Mouse (Mus musculus): Measurements from ENCODE around the gene Itga2b. TPM values are rescaled to one million over a fixed set of nuclear protein-coding genes. Genes with fewer than 3 reads are reported as not detected.

Itga2b gene
- 1.9 and 2.5 TPM in 2 replicates for polyA plus RNA-seq (2015; fragmentation: Nextera tagmentation; extraction: Ambion mirVana)

DNA sequence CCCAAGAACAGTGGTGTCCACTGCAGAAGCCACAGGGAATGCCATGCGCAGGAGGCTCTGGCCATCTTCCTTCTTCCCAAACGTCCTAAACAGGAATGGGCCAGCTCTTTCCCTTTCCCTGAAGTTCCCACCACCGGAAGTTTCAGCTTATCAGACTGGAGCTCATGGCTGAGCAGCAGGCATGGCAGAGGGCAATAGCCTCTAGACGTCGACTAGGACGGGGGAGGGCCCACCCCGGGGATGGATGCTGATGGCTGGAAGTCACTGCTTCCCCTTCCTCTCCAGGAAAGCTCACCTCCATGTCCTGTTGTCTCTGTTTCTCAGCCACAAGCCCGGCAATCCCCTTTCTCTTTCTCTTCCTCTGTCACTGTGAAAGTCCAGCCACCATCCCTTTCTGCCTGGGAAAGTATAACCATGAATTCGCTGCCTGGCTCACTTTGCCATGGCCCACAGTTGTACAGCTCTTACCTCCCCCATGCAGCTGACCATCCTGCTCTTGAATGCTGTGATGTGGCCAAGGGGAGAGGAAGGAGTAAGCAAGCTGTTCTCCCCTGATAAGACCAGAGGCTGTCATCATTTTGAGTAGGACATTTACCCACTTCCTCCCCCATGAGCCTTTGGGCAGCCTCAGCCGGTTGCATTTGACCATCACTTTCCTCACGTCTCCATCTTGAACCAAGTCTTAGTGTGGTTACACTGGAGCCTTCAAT, at the start of gene Itga2b:
Gene Itga2b, minus strand, starts transcription at position 475 of the 710 bp plus-strand sequence.
- DNase-seq (ENCODE audit: low spot score), result no peak

- no peak for DNase-seq (ENCODE audit: low spot score)
These were observed 45.0 kb upstream of the Itga2b start for GRCm38 (mm10) chr11:102514793-102515424.

GRCm38 (mm10) chr11:102510226-102510625, 40.3 kb upstream of the Itga2b start:
- no peak for DNase-seq (ENCODE audit: low spot score)

DNA sequence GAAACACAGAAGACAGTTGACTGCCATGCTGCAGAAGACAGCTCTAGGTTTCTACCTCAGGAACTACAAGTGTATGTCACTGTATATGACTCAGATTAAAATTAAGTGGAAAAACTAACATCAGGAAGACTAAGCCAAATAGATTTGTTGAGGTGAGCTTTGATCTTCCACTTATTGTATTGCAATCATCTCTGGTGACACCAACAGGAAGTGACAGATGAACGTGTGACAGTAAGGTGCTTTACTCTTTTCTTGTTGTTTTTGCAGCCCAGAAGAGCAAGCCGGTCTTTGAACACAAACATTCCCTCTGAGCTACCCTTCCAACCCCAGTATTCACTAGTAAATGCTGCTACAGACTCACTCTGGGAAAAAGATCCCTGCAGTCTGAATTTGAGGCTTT, 26.8 kb upstream of the Itga2b start:
- no peak for DNase-seq (ENCODE audit: low spot score)

DNA sequence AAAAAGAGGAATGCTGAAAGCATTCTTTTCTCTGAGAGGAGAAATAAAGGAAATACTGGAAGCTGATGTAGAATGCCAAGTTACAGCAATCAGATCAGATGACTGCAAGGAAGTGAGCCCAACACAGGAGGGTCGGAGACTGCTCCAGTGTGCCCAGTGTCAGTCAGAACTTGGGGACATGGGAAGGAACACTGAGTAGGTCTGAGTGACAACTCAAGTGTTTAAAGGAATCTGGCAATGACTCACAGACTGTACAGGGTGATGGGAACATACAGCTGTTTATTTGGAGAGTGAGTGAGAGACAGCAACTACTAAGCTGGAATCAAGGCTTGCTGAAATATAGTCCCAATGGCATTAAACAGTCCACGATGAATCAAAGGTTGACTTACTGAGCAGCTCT, 26.3 kb upstream of the Itga2b start:
- no peak for DNase-seq (ENCODE audit: low spot score)

GRCm38 (mm10) chr11:102495742-102496141, 25.8 kb upstream of the Itga2b start:
- DNase-seq (ENCODE audit: low spot score), result no peak

GRCm38 (mm10) chr11:102495114-102495513, 25.2 kb upstream of the Itga2b start:
- DNase-seq (ENCODE audit: low spot score), result no peak

- DNase-seq (ENCODE audit: low spot score), result no peak
These were observed 24.2 kb upstream of the Itga2b start for GRCm38 (mm10) chr11:102494063-102494650.

- no peak for DNase-seq (ENCODE audit: low spot score)
These were observed 23.3 kb upstream of the Itga2b start for GRCm38 (mm10) chr11:102493241-102493640.

DNA sequence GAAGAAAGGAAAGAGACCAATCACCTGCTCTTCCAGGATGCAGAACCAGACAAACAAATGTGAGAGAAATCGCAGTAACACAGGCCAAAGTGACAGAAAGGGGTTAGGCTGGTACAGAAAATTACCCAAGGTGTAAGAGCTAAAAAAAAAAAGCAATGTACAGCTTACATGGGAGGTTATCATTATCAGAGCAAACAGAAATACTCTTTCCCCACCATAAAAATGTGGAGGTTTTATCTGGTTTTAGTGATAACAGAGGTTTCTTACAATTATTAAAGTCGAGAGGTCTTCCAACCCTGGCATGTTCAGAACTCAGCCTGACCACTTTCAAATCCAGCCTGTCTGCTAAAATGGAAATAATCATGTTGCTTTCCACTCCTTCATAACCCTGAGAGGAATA, 18.0 kb upstream of the Itga2b start:
- DNase-seq (ENCODE audit: low spot score), result no peak

- peak; percentile 62 for DNase-seq (ENCODE audit: low spot score)
These were observed 16.9 kb upstream of the Itga2b start for GRCm38 (mm10) chr11:102486733-102487386.

- DNase-seq (ENCODE audit: low spot score), result no peak
These were observed 11.9 kb upstream of the Itga2b start for GRCm38 (mm10) chr11:102481779-102482178.

DNA sequence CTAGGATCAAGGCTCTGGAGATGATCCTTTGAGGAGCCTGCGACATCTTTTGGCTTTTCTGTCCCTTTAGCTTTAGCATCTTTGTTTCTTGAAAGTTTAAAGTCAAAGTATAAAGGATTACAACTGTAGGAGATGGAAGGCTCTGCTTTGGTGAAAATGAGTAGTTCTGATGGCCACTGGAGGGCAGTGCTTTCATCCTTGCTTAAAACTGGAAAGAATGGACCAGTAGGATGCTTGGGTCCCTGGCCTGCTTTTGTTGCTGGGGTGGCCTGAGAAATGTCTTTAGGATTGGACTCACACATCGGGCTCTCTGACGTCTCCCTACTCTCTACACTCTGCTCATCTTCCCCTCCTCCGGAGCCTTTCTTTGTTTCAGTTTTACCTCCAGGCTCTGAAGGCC, 11.0 kb upstream of the Itga2b start:
- no peak for DNase-seq (ENCODE audit: low spot score)

GRCm38 (mm10) chr11:102480111-102480510, 10.2 kb upstream of the Itga2b start:
- no peak for DNase-seq (ENCODE audit: low spot score)

DNA sequence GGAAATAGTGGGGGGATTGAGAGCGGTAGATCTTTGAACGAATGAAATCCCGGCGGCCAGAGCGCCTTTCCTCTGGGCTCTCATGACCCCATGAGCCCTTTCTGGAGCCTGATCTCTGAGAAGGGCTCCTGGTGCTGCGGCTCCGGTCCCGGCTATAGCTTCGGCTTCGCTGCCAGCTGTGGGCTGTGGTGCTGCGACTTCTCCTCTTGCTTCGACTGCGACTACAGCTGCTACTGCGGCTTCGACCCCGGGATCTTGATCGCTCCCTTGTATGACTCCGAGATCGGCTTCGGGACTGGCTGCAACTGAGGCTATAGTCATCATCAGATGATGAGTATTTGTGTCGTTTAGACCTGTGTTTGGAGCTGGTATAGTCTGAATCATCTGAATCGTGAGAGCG, 9.7 kb upstream of the Itga2b start:
- no peak for DNase-seq (ENCODE audit: low spot score)

DNA sequence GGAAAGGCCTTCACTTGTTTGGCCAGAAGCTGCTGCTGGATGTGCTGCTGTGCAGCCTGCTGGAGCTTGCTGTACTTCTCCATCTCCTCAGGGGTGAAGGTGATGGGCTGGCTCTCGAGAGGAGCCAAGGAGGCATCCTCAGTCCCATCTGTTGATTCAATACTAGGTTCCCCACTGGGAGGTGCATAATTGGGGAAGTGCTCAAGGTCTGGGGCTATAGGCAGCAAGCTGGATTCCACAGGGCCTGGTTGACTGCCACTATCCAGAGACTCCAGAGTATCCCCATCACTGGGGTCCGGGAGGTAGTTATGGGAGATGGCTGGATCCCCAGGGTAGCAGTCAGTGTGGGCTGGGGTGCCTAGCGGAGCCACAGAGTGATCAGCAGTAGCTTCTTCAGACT, 8.7 kb upstream of the Itga2b start:
- no peak for DNase-seq (ENCODE audit: low spot score)

GRCm38 (mm10) chr11:102475027-102475426, 5.1 kb upstream of the Itga2b start:
- DNase-seq (ENCODE audit: low spot score), result no peak

- peak; percentile 92 for DNase-seq (ENCODE audit: low spot score)
These were observed 2.8 kb downstream of the Itga2b start for GRCm38 (mm10) chr11:102467041-102467631.

DNA sequence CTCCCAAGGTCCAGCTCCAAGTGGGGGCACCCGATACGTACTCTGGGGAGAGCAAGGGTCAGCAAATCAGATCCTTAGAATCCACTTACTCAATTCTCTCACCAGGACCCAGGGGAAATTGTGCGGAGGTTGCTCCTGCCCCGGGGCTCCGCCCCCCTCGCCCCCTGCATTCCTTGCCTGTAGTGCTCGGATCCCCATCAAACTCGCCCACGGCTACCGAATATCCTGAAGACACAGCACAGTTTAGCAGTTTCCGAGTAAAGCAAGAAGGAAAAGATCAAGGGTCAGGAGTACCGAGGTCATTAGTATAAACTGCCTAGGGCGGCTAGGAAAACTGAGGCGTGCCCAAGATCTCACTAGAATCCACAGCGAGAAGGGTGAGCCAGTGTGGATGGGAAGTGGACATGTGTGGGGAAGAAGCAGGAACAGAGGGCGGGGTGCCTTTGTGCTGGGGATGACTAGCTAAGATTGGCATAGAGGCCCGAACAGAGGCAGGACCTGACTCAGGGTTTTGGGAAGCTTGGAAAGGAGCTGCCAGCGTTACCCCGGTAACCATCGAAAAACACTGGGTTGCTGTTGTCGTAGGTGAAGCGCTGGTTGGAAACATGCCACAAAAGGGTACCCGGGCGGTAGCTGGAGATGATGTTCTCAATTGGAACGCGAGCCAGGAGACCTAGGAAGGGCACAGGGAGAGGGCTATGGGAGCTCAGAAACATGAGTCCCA, 4.0 kb downstream of the Itga2b start:
- no peak for DNase-seq (ENCODE audit: low spot score)

DNA sequence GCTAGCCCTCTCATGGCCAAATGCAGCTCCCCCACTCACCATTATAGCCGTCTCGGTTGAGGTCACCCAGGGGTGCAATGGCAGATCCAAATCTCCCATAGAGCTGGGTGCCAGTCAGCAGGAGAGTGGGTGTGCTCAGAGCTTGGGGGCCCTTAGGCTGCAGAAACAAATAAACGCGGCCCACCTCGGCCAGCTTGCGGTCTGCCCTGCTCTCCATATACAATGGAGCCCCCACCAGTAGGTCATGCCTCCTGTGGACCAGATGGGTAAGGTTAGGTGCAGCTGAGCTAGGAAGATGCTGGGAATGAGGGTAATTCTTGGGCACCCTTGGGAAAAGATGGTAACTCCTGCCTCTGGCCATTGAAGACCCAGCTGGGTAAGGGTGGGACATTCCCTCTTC, 5.0 kb downstream of the Itga2b start:
- no peak for DNase-seq (ENCODE audit: low spot score)

DNA sequence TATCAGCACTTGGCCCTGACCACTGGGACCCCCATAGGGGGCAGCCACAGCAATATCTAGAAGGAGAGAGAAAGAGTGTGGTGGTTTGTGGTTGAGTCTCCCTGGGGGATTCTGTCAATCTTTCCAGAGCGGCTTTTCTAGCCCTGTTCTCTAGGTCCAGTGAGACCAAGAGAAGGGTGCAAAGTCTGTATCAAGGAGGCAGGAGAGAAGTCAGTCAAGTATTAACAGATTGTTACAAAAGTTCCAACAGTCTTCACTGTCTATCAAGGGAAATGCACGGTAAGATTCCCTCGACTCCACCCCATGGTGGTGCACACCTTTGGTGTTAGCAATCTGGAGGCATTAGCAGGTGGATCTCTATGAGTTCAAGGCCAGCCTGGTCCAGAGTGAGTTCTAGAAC, 8.2 kb downstream of the Itga2b start:
- DNase-seq (ENCODE audit: low spot score), result no peak
